Mouse (Mus musculus) small intestine, adult 2 months (tissue): ENCODE measurements at regions not wholly inside any gene's neighbourhood (a gene's known extent, or its start where the extent isn't known, plus 50 kb on each side); places are given as distances from the start of the nearest gene placed in this dataset.

Source experiments
- CTCF ChIP-seq: fragments of 200-500 bp; IDR thresholded peaks from 2 replicates; pipeline ENCODE4 v1.5.1; 2012; ENCODE audit warnings: low read depth, mild to moderate bottlenecking, control low read depth, inconsistent platforms, low read length, moderate library complexity, mixed read lengths; ENCODE audit not compliant: insufficient replicate concordance, insufficient read length; ENCODE audit errors: extremely low read depth
- POLR2A ChIP-seq: fragments of 200-500 bp; IDR thresholded peaks from 2 replicates; pipeline ENCODE4 v1.6.1; 2012; ENCODE audit warnings: low read depth, mild to moderate bottlenecking, control low read depth, inconsistent platforms, low read length, moderate library complexity

DNA sequence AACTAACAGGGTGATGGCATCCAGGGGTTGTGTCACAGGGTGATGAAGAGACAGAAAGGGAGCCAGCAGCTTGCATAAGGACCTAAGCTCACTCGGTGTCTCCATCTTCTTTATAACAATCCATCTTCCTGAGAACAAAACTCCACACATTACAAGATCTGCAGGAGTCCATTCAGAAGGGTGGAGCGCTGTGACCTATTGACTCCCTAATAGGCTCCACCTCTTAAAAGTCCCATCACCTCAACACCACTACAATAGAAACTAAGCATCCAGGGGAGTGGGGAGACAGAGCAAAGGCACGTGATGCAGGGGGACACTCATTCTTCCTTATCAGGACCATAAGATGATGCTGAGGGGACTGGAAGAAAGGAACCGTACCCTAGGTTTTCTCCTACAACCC is 224.5 kb upstream of the Irx5 start:
- TF ChIP-seq CTCF (no peak), POLR2A (no peak)
